Mouse (Mus musculus) embryonic facial prominence, embryonic 11.5 days (tissue): ENCODE data around the gene Iqcn. TPM values are rescaled to one million over a fixed set of nuclear protein-coding genes. Genes with fewer than 3 reads are reported as not detected.

Experiments
- ATAC-seq: fragments of 200-750 bp; cut with Nextera tagmentation; replicated peaks from 2 replicates; pipeline ENCODE4 v1.8.0; 2017; ENCODE audit warnings: low read depth; ENCODE audit not compliant: insufficient number of reproducible peaks, low FRiP score, low TSS enrichment
- DNase-seq: peaks from one replicate; pipeline ENCODE4 v3.0.0-alpha.2; 2015; ENCODE audit warnings: low spot score
- H3K27ac ChIP-seq: fragments of 300-500 bp; sonication (generic); replicated peaks from 2 replicates; pipeline ENCODE4 v1.5.1; 2014; ENCODE audit warnings: mild to moderate bottlenecking, low read depth, low read length, control low read depth
- H3K27me3 ChIP-seq: fragments of 300-500 bp; sonication (generic); 2 replicates; pipeline ENCODE4 v1.6.1; 2014; ENCODE audit warnings: mild to moderate bottlenecking, low read length, moderate library complexity, mixed read lengths; ENCODE audit not compliant: control insufficient read depth, insufficient read depth
- H3K36me3 ChIP-seq: fragments of 300-500 bp; sonication (generic); replicated peaks from 2 replicates; pipeline ENCODE4 v1.6.1; 2014; ENCODE audit warnings: low read depth, mild to moderate bottlenecking, low read length, moderate library complexity, mixed read lengths; ENCODE audit not compliant: control insufficient read depth, insufficient read depth
- H3K4me1 ChIP-seq: fragments of 300-500 bp; sonication (generic); 2 replicates; pipeline ENCODE4 v1.6.1; 2014; ENCODE audit warnings: low read length, mixed read lengths; ENCODE audit not compliant: control insufficient read depth, insufficient read depth
- H3K4me2 ChIP-seq: fragments of 300-500 bp; sonication (generic); 2 replicates; pipeline ENCODE4 v1.6.1; 2014; ENCODE audit warnings: low read depth, mild to moderate bottlenecking, control low read depth, low read length, moderate library complexity
- H3K4me3 ChIP-seq: fragments of 300-500 bp; sonication (generic); 2 replicates; pipeline ENCODE4 v1.5.1; 2014; ENCODE audit warnings: low read depth, low read length, control low read depth
- H3K9ac ChIP-seq: fragments of 300-500 bp; sonication (generic); replicated peaks from 2 replicates; pipeline ENCODE4 v1.6.1; 2014; ENCODE audit warnings: mild to moderate bottlenecking, control low read depth, low read length
- H3K9me3 ChIP-seq: fragments of 300-500 bp; sonication (generic); replicated peaks from 2 replicates; pipeline ENCODE4 v1.6.1; 2016; ENCODE audit warnings: mild to moderate bottlenecking, low read length, inconsistent platforms, mixed read lengths; ENCODE audit not compliant: control insufficient read depth
- WGBS: fragments of 180-500 bp; shearing (Covaris S2); extraction: QIAGEN DNeasy Blood & Tissue Kit; methylation state at CpG from one replicate; pipeline ENCODE4 v1.1.7; 2014; 5-methylcytosine and 5-hydroxymethylcytosine counted together
- polyA plus RNA-seq: library from polyadenylated mRNA; unstranded; fragments of >200 nt; fragmentation: Nextera tagmentation; extraction: Ambion mirVana; gene quantifications from 2 replicates; pipeline ENCODE4 v1.2.1, GENCODE M21; 2014

Iqcn gene
- polyA plus RNA-seq, 1 experiment from 2014 or later = not detected

DNA sequence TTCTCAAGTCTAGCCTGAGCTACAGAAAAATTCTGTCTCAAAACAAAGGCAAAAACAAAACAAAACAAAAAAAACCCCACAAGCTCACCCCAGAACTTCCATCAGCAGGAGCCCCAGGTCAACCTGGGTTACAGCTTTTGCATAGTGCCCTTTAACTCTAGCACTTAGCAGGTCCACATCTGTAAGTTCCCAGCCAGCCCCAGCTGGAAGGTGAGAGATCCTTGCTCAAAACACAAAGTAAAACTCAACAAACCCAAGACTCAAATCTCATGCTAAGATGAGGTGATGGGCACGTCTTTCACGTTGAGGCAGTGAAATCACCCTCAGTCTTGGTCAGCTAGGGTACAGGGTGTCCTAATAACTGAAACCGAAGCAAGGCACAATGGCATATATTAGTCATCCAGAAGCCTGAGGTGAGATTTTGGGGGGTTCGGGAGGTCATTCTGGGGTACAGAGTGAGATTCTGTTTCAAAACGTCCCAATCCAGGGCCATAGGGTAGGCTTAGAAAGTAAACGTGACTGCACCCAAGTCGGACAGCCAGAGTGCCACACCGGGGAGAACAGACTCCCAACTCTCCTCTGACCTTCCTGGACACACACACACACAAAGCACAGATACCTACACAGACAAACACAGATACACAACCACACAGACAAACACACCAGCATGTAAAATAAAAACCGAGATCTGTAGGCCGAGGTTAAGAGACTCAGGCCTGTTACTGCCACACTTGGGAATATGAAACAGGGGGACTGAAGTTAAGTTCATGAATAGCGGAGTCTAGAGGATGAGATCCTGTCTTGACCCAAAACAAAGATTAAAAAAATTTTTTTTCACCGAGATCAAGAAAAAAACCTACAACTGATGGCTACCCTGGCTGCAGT, 5.6 kb upstream of the Iqcn start:
- H3K27ac ChIP-seq = peak overlapping the region; percentile 90
- H3K36me3 ChIP-seq = no peaks in the 10 kb centered on the region
- no peaks in the 10 kb centered on the region for H3K9me3 ChIP-seq
- no peak overlapping the region; the same call in 1 of the 2 replicates for H3K4me3 ChIP-seq
- H3K4me1 ChIP-seq = peaks cover 7% of the 10 kb centered on the region
- ATAC-seq (no peak), DNase-seq (no peak)
- no peaks in the 10 kb centered on the region for H3K27me3 ChIP-seq
- peak overlapping the region; percentile 7; the same call in 1 of the 2 replicates for H3K9ac ChIP-seq
- peak overlapping the region; percentile 10 for H3K4me2 ChIP-seq
- 72% methylated on average over 12 of the region's 12 CpGs for WGBS

DNA sequence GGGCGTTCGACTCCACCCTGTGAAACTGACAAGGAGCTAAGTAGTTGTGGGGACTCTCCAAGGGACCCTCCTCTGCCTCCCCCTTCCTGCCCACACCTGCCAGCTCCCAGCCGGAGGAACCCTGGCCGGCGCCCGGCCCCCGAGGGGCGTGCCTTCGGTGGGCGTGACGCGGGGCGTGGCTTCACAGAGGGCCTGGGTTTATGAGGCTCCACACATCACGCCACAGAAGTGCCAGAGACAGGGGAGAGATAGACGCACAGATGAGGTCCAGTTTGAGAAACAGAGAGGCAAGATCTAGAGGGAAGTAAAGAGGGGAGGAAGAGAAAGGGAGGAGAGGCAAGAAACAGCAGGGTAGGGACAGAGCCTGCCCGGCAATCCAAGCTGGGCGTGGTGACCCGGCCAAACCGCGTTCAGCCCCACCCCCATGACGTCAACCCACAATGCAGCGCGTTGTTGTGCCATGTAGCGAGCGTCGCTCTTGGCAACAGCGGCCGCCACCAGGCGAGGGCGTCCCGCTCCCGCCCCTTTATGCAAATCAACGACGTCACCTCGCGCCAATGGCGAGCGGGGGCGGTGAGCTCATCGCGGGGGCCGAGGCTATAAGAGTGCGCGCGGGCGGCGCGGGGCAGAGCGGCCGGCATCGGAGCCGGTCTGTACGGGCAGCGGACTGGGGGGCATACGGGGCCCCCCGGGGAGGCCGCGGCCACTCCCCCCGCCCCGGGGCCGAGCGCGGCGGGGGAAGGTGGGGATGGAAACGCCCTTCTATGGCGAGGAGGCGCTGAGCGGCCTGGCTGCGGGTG, 4.7 kb upstream of the Iqcn start, which contains the start of gene Jund:
Jund (plus strand) TSS at position 640 of the 800 bp plus-strand sequence.
- peak; percentile 81 for ATAC-seq
- H3K9me3 ChIP-seq = no peaks in the 10 kb centered on the region
- peak within 1 kb of the TSS; percentile 97 for H3K9ac ChIP-seq
- peak; percentile 100 for DNase-seq
- H3K4me1 ChIP-seq = peaks cover 7% of the 10 kb centered on the region
- under 1% methylated on average over 60 of the region's 69 CpGs for WGBS
- H3K4me2 ChIP-seq = peak within 1 kb of the TSS; percentile 82
- H3K36me3 ChIP-seq = no peaks in the 10 kb centered on the region
- peak within 1 kb of the TSS; percentile 96 for H3K4me3 ChIP-seq
- H3K27me3 ChIP-seq = no peaks in the 10 kb centered on the region
- peak within 1 kb of the TSS; percentile 96 for H3K27ac ChIP-seq

DNA sequence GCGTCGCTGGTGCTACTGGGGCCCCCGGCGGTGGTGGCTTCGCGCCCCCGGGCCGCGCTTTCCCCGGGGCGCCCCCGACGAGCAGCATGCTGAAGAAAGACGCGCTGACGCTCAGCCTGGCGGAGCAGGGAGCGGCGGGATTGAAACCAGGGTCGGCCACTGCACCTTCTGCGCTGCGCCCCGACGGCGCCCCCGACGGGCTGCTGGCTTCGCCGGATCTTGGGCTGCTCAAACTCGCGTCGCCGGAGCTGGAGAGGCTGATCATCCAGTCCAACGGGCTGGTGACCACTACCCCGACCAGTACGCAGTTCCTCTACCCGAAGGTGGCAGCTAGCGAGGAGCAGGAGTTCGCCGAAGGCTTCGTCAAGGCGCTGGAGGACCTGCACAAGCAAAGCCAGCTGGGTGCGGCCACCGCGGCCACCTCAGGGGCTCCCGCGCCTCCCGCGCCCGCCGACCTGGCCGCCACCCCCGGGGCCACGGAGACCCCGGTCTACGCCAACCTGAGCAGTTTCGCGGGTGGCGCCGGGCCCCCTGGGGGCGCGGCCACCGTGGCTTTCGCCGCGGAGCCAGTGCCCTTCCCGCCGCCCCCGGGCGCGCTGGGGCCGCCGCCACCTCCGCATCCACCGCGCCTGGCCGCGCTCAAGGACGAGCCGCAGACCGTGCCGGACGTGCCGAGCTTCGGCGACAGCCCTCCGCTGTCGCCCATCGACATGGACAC, 4.0 kb upstream of the Iqcn start:
- H3K4me3 ChIP-seq = peak overlapping the region; percentile 96
- H3K9me3 ChIP-seq = no peaks in the 10 kb centered on the region
- ATAC-seq (peak; percentile 4), DNase-seq (no peak)
- WGBS = under 1% methylated on average over 88 of the region's 89 CpGs
- peak overlapping the region; percentile 97 for H3K9ac ChIP-seq
- peak overlapping the region; percentile 96 for H3K27ac ChIP-seq
- no peaks in the 10 kb centered on the region for H3K27me3 ChIP-seq
- H3K4me1 ChIP-seq = peaks cover 7% of the 10 kb centered on the region
- H3K36me3 ChIP-seq = no peaks in the 10 kb centered on the region
- H3K4me2 ChIP-seq = peak overlapping the region; percentile 82

DNA sequence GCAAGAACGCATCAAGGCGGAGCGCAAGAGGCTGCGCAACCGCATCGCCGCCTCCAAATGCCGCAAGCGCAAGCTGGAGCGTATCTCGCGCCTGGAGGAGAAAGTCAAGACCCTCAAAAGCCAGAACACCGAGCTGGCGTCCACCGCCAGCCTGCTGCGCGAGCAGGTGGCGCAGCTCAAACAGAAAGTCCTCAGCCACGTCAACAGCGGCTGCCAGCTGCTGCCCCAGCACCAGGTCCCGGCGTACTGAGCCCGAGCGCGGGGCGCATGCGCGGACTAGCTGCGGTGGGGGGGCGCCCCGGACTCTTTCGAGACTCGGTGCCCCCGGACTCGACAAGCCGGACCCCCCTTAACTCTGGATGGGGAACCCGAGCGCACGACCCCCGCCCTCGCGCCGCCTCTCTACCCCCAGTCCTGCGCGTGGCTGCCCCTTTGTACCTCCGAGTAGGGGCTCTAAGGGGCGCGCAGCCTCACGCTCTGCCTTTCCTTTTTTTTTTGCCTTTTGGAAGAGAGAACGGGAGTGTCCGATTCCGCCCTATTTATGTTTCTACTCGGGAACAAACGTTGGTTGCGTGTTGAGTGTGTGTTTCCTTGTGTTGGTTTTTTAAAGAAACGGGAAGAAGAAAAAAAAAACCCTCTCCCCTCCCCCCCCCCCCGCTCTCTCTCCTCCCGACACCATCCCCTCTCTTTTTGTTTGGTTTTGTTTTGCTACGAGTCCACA, 3.3 kb upstream of the Iqcn start:
- H3K27me3 ChIP-seq = no peaks in the 10 kb centered on the region
- under 1% methylated on average over 57 of the region's 59 CpGs for WGBS
- DNase-seq (peak; percentile 85), ATAC-seq (no peak)
- no peaks in the 10 kb centered on the region for H3K36me3 ChIP-seq
- H3K27ac ChIP-seq = peak overlapping the region; percentile 96
- H3K4me3 ChIP-seq = peak overlapping the region; percentile 96
- peak overlapping the region; percentile 82 for H3K4me2 ChIP-seq
- peak overlapping the region; percentile 97 for H3K9ac ChIP-seq
- no peaks in the 10 kb centered on the region for H3K9me3 ChIP-seq
- H3K4me1 ChIP-seq = peaks cover 7% of the 10 kb centered on the region

DNA sequence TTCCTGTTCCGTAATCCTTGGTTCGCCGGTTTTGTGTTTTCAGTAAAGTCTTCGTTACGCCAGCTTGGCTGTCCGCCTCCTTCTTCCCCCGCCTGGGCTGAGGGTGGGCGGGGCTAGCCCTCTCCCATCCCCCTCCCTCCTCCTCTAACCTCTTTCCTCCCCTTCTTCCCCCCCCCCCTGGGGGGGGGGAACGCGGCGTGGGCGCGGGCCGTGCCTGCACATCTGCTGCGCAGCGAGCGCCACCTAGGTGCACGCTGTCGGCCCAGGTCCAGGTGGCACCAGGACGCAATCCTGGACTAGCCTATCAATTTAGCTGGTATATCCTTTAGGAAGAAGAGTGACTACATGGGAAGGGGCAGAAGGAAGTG, 2.7 kb upstream of the Iqcn start:
- Histone ChIP-seq H3K9ac (peak overlapping the region; percentile 97), H3K4me2 (peak overlapping the region; percentile 54), H3K9me3 (no peaks in the 10 kb centered on the region), H3K27me3 (no peaks in the 10 kb centered on the region), H3K36me3 (no peaks in the 10 kb centered on the region), H3K4me3 (peak overlapping the region; percentile 96), H3K4me1 (peaks cover 5% of the 10 kb centered on the region), H3K27ac (peak overlapping the region; percentile 96; the same call in 1 of the 2 replicates)
- under 1% methylated on average over 20 of the region's 20 CpGs for WGBS
- no peak; the same call in 1 of the 2 replicates for ATAC-seq
- peak; percentile 96 for DNase-seq

DNA sequence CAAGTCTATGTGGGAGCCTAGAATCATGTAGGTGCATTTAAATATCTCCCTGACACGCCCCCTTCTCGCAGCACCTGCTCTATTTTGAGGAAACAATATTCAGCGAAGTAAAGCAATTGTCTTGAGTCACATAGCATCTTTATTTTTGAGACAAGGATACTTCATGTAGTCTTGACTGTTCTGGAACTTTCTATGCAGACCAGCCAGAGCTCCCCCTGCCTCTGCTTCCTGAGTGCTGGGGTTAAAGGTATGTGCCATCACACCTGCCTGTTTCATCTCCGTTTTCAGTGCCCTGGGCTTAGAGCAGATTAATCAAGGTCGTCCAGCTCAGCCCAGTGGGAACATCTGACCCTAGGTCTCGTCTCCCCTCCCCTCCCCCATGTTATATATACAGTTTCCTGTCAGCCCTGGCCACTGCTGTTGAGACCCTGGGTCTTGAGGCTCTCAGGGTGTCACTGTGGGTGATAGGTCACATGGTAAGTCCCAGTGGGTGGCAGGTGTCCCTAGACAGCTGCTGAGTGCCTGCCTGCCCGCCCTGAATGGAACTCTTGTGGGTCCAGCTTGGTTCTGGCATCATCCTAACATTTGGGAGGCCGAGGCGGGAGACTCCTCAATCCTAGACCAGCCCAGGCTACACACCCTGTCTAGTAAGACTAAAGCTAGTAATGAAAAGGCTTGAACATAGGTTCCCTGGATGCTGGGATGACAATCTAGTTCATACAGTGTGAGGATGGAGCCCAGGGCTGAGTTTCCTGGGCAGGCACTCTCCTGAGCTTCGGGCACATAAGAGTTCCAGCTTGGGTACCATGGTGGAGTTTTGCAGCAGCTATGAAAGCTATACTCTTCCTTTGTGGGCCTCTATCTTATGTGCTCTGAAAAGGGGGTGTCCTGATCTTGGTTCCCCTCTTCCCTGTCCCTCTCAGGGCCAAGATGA, 1.9 kb upstream of the Iqcn start:
- Histone ChIP-seq H3K27me3 (no peaks in the 10 kb centered on the region), H3K27ac (no peak overlapping the region), H3K4me2 (peak overlapping the region; percentile 54), H3K4me1 (0 out of 2 replicates have a peak, but pooled peaks cover 2% of the 10 kb centered on the region), H3K9me3 (no peaks in the 10 kb centered on the region), H3K9ac (peak overlapping the region; percentile 29), H3K36me3 (no peaks in the 10 kb centered on the region), H3K4me3 (peak overlapping the region; percentile 96)
- no peak for ATAC-seq
- no peak for DNase-seq
- WGBS = 55% methylated on average over 10 of the region's 10 CpGs
